Mouse (Mus musculus) testis, adult 2 months (tissue): ENCODE results near the gene Mast4.

Source experiments
- CTCF ChIP-seq: fragments of 200-500 bp; IDR thresholded peaks from 2 replicates; pipeline ENCODE4 v1.5.1; 2012; ENCODE audit warnings: low read depth, mild to moderate bottlenecking, inconsistent platforms, low read length, moderate library complexity; ENCODE audit not compliant: control insufficient read depth, insufficient read depth, insufficient replicate concordance
- POLR2A ChIP-seq: fragments of 200-500 bp; IDR thresholded peaks from 2 replicates; pipeline ENCODE4 v1.6.1; 2012; ENCODE audit warnings: low read depth, mild to moderate bottlenecking, inconsistent platforms, low read length, moderate library complexity; ENCODE audit not compliant: control insufficient read depth

DNA sequence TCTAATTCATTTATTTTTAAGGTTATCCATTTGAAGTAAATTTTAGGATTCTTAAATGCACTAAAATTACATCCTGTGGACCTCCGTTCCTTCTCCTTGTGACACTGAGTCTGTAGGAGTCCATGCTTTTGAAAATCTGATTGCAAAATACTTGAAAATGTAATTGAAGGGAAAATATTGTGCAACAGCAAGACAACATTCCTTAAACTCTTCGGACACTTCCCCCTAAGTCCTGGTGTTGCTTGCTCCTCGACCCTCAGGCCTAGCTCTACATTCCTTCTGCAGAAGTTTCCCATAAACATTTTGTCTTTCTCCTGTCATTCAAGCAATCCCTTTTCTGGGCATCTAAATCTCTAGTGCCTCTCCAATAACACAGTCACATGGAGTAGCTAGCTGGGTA lies 474.2 kb downstream of the Mast4 start:
- TF ChIP-seq CTCF (no peak), POLR2A (no peak)
